Mouse (Mus musculus): Measurements from ENCODE around the gene Rac2.

Gene Rac2

DNA sequence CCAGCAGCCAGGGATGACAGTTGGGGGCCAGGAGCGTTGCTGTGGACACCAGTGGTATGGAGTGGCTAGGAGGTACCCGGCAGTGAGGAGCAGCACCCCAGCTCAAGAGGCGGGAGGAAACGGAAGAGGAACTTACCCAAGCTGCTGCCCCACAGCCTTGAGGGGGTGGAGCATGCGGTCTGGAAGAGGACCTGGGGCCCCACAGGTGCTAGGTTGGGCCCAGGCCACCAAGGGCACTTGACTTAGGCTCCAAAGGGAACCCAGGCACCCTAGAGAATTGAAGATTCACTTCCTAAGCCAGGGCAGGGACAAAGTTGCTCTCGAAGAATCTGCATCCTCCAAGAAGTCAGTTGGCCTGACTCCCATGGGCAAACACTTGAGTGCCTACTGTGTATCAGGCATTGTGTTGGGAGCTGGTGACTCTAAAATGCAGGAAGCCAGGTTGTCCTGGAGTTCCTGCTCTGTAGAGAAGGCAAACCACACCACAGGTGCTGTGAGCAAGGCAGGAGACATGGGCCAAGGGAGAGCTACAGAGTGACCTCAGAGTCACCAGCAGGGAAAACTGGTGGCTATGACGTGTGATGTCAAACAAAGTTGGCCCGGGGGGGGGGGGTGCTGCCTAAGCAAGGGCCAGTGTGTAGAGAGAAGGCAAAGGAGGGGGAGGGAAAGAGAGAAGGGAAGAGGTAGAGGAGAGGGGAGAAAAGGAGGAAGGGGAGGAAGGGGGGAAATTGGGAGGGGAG, at the start of gene Rac2:
Gene Rac2, minus strand, starts transcription at position 126 of the 740 bp plus-strand sequence.
- no peak for DNase-seq (ENCODE audit: low spot score)

DNA sequence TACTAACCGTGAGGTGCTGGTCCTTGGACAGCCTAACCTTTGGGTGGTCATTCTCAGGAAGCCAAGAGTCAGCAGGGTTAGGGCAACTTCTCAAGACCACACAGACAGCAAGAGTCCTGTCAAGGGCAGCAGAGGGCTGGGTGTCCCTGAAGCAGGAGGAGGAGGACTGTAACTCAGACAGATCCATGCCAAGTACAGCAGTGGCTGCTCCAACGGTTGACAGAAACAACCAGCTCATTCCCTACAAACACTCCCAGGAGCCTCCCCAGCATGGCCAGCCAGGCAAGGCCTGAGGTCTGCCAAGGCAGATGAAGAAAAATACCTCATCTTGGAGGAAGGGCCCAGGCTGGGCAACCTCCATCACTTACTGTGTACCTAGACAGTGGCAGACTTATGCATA, 44.4 kb upstream of the Rac2 start:
- no peak for DNase-seq (ENCODE audit: low spot score)

DNA sequence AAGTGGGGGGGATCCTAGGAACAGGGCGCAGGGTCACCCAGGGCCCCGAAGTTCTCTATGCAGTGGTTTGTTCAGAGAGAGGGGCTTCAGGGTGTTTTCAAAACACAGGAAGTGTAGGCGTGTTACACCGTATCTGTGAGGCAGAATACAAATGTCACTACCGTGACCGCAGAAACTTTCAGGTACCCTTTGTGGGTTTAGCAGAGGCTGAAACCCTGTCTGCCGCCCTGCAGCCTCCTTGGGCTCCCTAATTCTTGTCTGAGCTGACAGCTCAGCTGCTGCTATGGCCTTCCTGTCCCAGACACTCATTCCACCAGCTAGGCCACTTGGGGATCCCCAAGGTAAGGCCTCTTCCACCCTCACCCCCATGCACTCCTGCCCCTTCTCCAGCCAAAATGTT, 42.0 kb upstream of the Rac2 start:
- DNase-seq (ENCODE audit: low spot score), result no peak

DNA sequence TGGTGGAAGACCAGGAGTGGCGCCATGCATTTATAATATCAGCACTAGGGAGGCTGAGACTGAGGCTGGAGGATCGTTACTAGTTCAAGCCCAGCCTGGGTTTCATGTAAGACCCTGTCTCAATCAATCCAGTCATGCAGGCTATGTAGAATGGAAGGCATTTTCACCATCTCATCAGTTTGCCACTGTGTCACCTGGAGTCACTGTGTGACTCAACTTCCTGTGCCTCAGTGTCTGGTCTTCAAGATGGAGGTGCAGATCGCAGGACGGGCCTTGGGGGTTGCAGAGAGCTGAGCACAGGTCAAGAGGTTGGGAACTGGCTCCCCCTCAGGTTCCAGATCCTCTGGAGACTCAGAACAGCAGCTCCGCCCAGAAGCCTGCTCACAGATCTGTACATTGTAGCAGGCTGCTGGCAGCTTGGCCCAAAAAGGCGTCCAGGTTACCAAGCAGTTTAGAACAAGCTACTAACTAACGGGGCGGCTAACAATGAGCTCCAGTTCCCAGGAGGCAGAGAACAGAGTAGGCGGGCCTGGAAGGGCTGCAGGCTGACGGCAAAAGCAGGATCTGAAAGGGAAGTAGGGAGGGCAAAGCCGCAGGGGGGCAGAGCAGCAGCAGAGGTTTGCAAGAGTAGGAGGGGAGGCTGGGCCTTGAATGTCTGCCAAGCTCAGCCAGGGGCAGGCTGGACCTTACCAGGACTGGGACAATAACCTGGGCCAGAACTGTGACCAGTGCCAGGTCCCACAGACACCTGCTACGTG, 38.3 kb upstream of the Rac2 start:
- DNase-seq (ENCODE audit: low spot score), result no peak

DNA sequence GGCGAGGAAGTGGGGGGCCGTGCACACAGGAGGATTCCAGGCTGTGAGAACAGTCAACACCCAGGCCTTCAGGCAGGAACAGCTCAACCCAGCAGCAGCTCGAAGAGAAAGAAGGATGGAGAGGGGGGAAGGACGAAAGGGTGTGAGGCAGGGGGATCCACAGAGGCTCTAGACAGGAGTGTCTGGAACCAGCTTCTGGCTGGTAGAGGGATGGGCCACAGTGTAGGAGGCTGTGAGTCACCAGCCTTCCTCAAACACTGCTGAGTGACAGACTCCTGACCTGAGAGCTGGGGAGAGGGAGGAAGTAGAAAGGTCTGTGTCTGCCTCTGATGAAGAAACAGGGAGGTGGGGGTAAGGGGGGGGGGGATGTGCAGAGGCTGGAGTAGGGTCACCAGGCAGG, 34.9 kb upstream of the Rac2 start:
- no peak for DNase-seq (ENCODE audit: low spot score)

DNA sequence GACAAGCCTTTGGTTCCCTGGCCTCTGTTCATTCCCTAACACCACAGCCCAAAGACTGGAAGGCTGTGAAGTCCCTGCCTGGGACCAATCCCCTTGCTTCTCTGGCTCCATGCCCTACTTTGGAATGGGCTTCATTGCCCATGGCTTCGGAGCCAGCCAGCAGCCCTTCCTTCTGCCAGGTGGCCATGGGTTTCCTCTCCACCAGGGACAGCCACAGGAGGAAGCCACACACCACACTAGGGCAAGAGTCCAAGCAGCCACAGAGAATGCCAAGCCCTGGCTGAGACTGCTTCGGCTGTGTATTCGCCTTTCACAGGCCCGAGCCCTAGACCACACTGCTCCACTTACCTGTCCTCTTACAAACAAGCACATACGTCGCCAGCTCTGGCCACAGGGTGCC, 33.5 kb upstream of the Rac2 start:
- no peak for DNase-seq (ENCODE audit: low spot score)

DNA sequence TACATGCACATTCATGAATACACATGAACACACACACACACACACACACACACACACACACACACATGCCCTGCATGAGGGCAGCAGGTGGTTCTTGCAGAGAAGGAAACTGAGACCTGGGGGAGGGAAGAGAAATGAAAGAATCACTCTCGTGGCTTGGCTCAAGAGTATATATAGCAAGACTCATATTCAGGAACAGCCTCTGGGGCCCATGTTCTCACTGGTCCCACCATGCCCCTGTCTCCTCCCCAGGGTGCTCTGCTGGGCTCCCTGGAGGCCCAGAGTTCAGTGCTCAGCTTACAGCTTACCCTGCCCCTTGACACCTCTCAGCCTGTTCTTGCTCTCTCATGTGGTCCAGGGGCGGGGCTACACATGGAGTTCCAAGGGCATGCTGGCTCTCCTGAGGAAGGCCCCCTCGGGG, 32.8 kb upstream of the Rac2 start:
- no peak for DNase-seq (ENCODE audit: low spot score)

DNA sequence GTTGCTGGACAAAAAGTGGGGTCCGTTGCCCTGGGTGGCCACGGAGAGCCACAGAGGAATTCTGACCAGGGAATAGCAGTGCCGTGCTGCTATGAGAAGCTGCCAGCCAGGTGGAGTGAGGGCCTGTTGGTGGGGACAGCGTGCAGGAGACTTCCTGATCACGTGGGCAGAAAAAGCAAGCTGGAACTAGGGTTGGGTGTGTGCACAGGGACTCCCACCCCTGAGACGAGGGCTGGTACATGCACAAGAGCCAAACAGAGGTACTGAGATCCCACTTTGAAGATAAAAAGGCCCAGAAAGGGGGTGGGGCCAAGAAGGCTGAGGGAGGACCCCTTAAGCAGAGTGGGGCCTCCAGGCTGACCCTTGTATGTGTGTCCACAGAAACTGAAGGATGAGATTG, 31.7 kb upstream of the Rac2 start:
- DNase-seq (ENCODE audit: low spot score), result no peak

DNA sequence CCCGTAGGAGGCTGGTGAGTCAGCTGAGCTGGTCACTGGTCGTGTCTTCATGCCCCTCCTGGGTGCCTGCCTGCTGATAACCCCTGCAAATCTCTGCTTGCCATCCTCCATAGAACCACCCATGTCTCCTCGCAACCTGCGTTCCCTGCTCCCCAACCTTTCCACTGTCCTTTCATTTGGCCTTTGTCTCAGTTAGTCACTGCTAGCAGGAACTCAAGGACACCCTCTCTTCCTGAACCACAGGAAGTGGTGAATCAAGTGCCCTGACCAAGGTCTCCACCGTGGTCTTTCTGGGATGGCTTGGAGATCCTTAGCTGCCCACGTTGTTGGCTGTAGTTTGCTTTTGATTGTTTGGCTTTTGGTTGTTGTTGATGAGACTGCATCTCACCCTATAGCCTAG, 28.6 kb upstream of the Rac2 start:
- DNase-seq (ENCODE audit: low spot score), result no peak

DNA sequence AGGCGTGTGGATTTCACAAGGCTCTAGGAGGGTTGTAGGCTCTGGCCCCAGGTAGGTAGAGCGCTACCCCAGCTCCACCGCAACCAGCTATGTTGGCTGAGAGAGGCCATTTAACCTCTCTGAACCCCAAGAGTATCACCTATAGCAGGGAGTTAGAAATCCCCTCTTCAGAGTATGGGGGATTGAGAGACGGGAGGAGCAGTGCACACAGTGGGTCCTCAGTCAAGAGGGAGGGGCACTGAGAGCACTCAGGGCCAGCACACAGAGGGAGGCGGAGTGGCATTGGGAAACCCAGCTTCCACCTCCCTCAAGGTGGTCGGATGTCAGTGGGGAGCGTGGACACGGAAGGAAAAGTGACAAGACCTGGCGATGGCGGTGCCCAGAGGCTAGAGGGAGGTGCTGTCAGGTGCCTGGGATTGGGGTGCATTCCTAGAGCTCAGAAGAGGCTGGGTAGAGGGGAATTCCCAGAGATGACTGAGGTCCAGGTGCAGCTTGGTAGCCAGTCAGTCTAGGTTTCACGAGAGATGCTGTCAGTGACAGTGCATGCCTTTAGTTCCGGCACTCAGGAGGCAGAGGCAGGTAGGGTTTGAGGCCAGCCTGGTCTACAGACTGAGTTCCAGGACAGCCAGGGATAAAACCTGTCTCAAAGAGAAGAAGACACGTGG, 27.1 kb upstream of the Rac2 start:
- no peak for DNase-seq (ENCODE audit: low spot score)

DNA sequence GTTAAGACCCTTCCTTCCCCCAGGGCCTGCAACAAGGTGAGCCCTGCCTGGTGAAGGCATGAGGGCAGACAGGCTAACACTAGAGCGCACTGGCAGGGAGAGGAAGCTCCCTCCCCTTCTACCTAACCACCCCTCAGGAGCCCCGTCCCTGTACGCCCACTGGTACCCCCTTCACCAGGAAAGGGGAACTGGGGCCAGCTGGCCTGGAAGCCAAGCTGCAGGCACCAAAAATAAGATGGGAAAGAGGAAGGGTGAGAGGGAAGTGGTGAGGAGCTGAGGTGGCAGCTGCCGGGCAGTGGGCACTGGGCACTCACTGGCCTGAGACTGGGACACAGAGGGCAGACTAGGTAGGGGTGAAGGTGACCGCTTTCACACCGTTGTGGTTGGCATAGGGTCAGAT, 26.5 kb upstream of the Rac2 start:
- DNase-seq (ENCODE audit: low spot score), result no peak

DNA sequence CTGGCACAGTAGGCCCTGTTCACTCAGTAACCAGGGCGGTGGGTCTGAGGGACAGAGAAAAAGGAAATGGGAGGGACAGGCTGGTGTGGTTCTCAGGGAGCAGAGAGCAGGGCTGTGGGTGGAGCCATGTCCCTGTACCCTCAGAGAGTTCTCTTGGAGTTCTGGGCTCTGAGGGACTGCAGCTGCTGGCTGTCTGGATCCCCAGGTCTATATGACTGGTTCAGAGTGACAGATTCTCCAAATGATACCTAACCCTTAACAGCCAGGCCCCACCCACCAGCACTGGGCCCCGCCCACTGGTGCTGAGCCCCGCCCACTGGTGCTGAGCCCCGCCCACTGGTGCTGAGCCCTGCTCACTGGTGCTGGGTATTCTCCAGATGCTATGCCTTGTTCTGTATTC, 25.1 kb upstream of the Rac2 start:
- DNase-seq (ENCODE audit: low spot score), result no peak

DNA sequence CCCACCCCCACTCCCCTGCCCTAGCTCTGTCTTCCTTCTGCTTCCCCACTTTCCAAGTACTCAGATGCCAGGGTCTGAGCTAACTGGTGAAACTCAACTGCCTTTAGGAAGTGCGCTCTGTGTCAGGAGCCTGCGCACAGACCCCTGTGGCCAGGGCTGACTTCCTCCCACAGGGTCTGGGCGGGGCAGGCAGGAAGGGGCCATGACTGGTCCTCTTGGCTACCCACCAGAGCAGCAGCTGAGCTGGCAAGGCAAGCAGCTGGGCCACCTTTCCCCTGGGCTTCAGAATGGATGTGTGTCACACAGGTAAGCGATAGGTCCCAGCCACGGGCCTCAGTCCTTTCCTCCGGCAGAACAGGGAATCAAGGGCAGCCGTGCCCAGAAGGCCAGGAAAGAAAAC, 24.3 kb upstream of the Rac2 start, which contains the start of gene Cyth4:
Gene Cyth4, plus strand, starts transcription at position 134 of the 400 bp plus-strand sequence.
- DNase-seq (ENCODE audit: low spot score), result no peak

DNA sequence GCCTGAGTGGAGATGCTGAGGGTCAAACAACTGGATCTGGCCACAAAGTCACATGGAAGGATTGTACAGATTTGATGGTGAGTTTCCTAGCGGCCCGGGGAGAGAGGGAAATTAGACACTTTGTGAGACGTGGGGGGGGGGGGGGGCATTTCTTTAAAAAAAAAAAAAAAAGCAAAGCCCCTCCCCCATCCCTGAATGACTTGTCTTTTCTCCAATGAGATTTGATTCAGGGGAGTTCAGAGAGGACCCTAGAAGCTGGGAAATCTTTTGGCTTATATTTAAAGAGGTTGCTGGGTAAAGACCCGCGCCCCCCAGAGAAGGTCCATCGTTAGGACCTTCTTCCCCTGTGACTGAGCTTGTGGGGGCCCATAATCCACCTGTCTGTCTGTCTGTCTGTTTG, 23.9 kb upstream of the Rac2 start:
- DNase-seq (ENCODE audit: low spot score), result no peak

DNA sequence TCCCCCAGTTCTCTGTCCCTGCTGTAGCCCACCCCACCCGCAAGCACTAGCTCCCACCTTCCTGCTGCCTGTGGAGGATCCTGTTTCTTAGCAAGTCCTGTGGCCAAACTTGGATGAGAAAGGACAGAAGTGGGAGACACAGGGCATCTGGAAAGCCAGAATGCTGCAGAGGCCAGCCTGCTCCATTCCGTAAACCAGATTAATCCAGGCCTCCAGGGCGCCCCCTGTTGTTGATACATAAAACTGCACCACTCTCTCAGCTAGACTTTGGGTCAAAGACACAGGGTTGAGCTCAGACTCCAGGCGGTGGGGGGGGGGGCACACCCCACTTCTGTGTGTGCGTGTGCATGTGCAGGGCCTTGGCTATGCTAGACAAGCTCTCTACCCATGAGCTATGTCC, 22.9 kb upstream of the Rac2 start:
- no peak for DNase-seq (ENCODE audit: low spot score)

DNA sequence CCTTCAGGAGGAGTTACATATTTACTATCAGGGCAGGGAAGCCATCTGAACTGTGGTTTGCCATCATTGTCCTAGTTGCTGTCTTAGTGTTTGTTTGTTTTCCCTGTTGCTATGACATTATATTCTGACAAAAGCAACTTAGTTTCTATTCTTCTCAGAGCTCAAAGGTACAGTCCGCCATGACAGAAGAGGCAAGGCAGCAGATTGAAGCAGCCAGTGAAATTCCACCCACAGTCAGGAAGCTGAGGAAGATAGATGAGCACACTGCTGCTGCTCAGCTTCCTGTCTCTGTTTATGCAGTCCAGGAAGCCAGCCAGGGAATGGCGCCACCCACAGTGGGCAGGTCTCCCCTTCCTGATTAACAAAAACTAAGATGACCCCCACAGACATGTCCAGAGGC, 22.2 kb upstream of the Rac2 start:
- DNase-seq (ENCODE audit: low spot score), result no peak

DNA sequence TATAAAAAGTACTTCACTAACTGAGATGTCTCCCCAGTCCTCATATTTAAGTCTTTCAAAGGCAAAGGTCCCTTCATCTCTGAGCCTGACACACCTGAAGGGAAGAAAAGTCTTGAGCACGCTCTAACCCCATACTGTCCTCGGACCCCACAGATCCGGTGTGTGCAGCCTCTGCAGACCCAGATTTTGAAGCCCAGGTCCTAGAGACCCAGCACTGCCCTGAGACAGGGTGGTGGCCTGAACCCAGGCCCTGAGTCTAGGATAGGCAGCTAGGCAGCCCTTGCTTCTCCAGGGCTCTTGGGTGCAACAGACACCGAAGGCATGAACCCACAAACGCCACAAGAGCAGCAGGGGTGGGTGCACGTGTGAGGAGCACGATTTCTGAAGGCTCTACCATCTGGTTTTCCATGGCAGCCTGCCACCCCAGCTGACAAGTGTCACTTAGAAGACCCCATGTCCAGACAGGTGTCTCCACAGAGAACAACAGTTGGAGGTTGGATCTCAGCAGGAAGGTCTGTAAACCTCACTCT, 21.4 kb upstream of the Rac2 start:
- no peak for DNase-seq (ENCODE audit: low spot score)

DNA sequence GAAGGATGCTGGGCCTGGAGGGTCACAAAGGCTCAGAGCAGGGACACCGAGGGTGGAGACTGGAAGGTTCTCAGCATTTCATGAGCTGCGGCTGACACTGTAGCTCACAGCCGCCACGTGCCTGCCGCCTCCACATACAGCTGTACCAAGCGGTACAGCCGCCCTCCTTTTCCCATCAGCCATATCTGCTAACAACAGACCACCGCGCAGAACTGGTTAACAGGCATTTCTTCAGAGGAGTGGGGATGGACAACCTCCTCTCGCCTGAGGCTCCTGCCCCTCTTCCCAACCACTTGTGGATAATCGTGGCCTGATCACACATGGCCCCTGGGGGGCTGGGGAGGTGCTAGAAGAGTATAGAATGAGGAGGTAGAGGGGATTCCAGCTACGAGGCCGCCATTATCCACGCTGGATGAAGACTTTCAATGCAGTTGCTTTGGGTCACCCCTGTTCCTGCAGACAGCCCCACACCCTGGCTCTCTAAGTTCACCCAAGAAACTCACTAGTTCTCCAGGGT, 19.9 kb upstream of the Rac2 start:
- DNase-seq (ENCODE audit: low spot score), result no peak

DNA sequence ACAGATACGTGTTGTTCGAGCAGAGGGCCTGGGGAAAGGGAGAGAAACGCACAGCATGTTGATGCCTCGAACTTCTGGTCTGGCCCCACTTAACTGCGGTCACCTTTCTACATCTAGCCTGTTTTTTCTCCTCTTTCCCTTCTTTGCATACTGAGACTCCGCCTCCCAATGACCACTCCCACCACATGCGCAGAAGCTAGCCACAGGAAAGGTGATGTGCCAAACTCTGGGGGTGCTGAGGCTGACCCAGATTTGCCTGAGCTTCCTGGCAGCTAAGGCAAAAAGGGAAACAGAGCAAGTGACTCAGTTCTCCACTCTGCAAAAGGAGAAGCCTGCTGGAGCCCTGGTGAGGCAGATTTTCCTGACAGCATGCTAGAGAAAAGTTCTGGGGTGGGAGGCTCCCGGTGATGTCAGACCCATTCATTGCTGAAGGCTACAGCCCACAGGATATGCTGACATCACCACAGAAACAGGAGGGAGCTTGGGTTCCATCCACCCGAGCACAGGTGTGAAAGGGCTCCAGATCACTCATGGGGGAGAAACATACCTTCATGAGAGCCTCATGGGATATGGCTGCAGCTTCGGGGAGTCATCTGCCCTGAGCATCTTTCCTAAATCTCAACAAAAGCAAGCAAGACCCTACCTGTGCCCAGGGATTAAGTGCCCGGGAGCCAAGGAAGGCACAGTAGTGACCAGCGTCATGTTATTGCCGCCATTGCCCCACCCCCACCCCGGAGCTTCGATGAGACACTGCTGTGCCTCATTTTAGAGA, 19.3 kb upstream of the Rac2 start:
- no peak for DNase-seq (ENCODE audit: low spot score)

DNA sequence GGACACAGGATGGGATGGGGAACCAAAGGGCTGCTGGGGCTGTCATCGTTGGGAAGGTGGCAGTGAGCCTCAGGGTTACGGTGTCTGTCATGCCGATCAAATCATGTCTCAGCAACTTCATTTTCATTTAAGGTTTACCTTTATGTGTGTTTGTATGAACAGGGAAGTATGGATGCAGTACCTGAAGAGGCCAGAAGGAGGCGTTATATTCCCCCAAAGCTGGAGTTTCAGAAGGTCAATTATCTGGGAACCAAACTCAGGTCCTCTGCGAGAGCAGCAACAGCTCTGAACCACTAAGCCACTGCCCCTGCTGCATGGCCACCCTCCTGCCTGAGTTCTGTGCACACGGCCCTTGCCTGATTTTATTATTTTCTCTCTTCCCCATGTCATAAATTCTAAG, 18.2 kb upstream of the Rac2 start:
- DNase-seq (ENCODE audit: low spot score), result no peak

DNA sequence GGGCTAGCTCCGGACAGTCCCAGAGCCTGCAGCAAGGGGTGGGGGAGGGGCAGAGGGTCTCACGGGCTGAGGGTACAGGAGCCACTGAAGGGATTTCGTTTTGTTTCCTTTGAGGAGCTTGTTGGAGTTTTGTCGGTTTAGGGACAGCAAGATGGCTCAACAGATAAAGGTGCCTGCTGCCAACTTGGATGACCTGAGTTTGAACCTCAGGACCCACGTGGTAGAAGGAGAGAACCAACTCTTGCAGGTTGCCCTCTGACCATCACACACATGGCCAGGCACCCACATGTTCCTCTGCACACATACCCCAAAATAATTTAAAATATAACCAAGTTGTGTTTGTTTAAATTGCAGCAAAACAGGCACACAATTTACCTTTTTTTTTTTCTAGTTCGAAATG, 17.4 kb upstream of the Rac2 start:
- no peak for DNase-seq (ENCODE audit: low spot score)

DNA sequence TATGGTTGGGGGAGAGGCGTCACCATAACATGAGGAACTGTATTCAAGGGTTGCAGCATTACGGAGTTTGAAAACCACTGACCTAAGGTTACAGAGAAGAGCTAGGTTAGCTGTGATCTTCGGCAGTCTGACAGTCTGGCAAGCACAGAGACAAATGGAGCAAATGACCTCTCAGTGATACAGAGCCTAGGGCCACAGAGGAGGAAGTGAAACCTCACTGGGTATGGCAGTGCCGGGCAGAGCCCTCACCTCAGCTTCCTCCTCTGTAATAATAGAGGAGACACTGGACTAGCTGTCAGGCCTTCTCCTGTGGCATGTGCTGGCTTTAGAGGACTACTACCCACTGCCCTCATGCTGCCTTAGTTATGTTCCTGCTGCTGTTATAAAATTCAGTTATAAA, 16.3 kb upstream of the Rac2 start:
- no peak for DNase-seq (ENCODE audit: low spot score)

Data from embryo, embryonic 10.5 days (tissue).